Comparison of ENCODE assay signal across 8 mouse cellular contexts in the genomic region with DNA sequence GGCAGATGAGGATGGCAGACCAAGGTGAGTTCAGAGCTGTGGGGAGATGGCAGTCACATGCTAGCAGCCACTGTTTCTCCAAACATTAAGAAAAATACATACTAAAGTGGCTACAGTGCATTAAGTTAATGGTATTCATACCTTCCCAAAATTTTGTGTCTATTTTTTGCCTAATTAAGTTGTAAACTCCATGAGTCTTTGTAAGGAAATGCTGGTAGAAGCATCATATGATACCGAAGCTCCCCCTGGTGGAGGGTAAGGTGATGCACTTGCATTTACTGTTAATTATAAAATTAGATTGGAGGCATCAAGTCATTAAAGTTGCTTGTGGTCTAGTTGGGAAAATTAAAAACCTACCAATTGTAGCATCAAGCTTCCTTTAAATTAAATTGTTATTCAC. TPM values are rescaled to one million over a fixed set of nuclear protein-coding genes. Genes with fewer than 3 reads are reported as not detected.
DNase-seq lines count a peak whose midpoint lies in the region; ATAC-seq lines count a peak whose summit lies in the region.

No protein-coding gene starts in this region.

- peak; percentile 23 to 49; a peak in 1 of 4 replicates for ATAC-seq in hematopoietic stem cell, adult 5-6 weeks (replicated peaks in 1 of 2; ENCODE audit: insufficient read depth in 1 of 2, low FRiP score in 2 of 2, low TSS enrichment in 1 of 2, low read depth in 1 of 2, poor library complexity in 2 of 2, severe bottlenecking in 2 of 2)
- no peak for ATAC-seq in intestine, embryonic 15.5 days

- intact Hi-C loops in gastrocnemius, postnatal 14 days (cut with DNase I; ENCODE audit: low total_unique reads): loop anchor here (5.0 kb wide), 1 partner anchor 171 kb away; no protein-coding TSS in a partner anchor

- H3K4me3 ChIP-seq in intestine, embryonic 15.5 days (replicated peaks): no peak overlapping the region

- H3K4me1 ChIP-seq in intestine, embryonic 15.5 days (replicated peaks): no peaks in the 10 kb centered on the region

- no peaks in the 10 kb centered on the region for H3K9me3 ChIP-seq in intestine, embryonic 15.5 days

- H3K4me2 ChIP-seq in intestine, embryonic 15.5 days (replicated peaks): no peak overlapping the region

- no peak overlapping the region for H3K27ac ChIP-seq in intestine, embryonic 15.5 days

- peak; percentile 58 for DNase-seq in gastrocnemius, postnatal 10 days
- no peak for DNase-seq in gastrocnemius, postnatal 14 days
- DNase-seq in ovary, postnatal 14 days (ENCODE audit: low spot score): peak; percentile 47
- no peak for DNase-seq in ovary, postnatal 10 days (ENCODE audit: low spot score)
- DNase-seq in c-Kit-positive CD71-negative TER-119-negative erythroid progenitor cells, embryonic 14.5 days (ENCODE audit: low read depth): peak; percentile 53
- DNase-seq in naive thymus-derived CD4-positive, alpha-beta T cell, adult 2 months (ENCODE audit: low read depth): peak; percentile 79

- 5% methylated on average over 1 of the region's 1 CpGs for WGBS in intestine, embryonic 15.5 days

- H3K36me3 ChIP-seq in intestine, embryonic 15.5 days: 0 out of 2 replicates have a peak, but pooled peaks cover under 1% of the 10 kb centered on the region

- no peak overlapping the region for H3K9ac ChIP-seq in intestine, embryonic 15.5 days

- H3K27me3 ChIP-seq in intestine, embryonic 15.5 days (replicated peaks): no peaks in the 10 kb centered on the region

RNA-seq across cellular contexts. Expression of a gene that starts 21.6 kb away (rescaled TPM):
- 10 to 100 TPM in 1 of 2 experiments, 1 to 10 TPM in 1; 9.7 to 14.6 TPM for total RNA-seq in gastrocnemius, postnatal 10 days (2021)
- total RNA-seq in gastrocnemius, postnatal 14 days (2021): 1 to 10 TPM; 5.7 to 8.8 TPM
- 0.30 TPM in 1 of 2 replicates, not detected in the other for total RNA-seq in hematopoietic stem cell, adult 5-6 weeks (2017)
- polyA plus RNA-seq in intestine, embryonic 15.5 days (2015; fragmentation: Nextera tagmentation; extraction: Ambion mirVana): 1.7 and 2.2 TPM in 2 replicates

RNA-seq across cellular contexts. Expression of a gene that starts 38.7 kb away (rescaled TPM):
- total RNA-seq in gastrocnemius, postnatal 10 days (2021): 1 to 10 TPM; 8.6 to 9.7 TPM
- total RNA-seq in gastrocnemius, postnatal 14 days (2021): 1 to 10 TPM; 6.7 to 7.6 TPM
- 41.8 and 51.4 TPM in 2 replicates for total RNA-seq in hematopoietic stem cell, adult 5-6 weeks (2017)
- 37.9 and 39.2 TPM in 2 replicates for polyA plus RNA-seq in intestine, embryonic 15.5 days (2015; fragmentation: Nextera tagmentation; extraction: Ambion mirVana)

Comparison
In these comparisons a context has a peak if more than half of its experiments do, and no peak if none do; other contexts are left out.
1. DNase-seq: peak in gastrocnemius, postnatal 10 days (single experiment), ovary, postnatal 14 days (single experiment), c-Kit-positive CD71-negative TER-119-negative erythroid progenitor cells, embryonic 14.5 days (single experiment) and naive thymus-derived CD4-positive, alpha-beta T cell, adult 2 months (single experiment); none in gastrocnemius, postnatal 14 days (single experiment) and ovary, postnatal 10 days (single experiment).